Mouse (Mus musculus) ovary, adult 18-20 months (tissue): ENCODE data around the gene Rps18.
"Not testable (repeated sequence)": the region's sequence is repeated elsewhere in the genome, so short reads cannot be mapped to it uniquely, and the experiment has no call there.

Experiments
- DNase-seq: peaks from one replicate; pipeline ENCODE4 v3.0.0; 2022; ENCODE audit warnings: low spot score, mixed read lengths

Gene Rps18

GRCm38 (mm10) chr17:33955555-33956214 is at the start of gene Rps18, which contains the start of gene Vps52:
TSS of gene Rps18 (minus strand) at chr17:33956001.
TSS of gene Vps52 (plus strand) at chr17:33955812.
- peak; percentile 94 for DNase-seq

GRCm38 (mm10) chr17:34003426-34003825 is 47.6 kb upstream of the Rps18 start:
- no peak for DNase-seq

GRCm38 (mm10) chr17:34000796-34001195 is 45.0 kb upstream of the Rps18 start:
- not testable (repeated sequence) for DNase-seq

GRCm38 (mm10) chr17:34000150-34000537 is 44.3 kb upstream of the Rps18 start, which contains the start of gene H2-K1:
TSS of gene H2-K1 (minus strand) at chr17:34000347.
- DNase-seq, result peak; percentile 85

GRCm38 (mm10) chr17:33999341-34000149 is 43.7 kb upstream of the Rps18 start:
- no peak for DNase-seq

- DNase-seq, result not testable (repeated sequence)
Observed at GRCm38 (mm10) chr17:33998697-33999096, 42.9 kb upstream of the Rps18 start.

- DNase-seq, result not testable (repeated sequence)
Observed at GRCm38 (mm10) chr17:33997025-33997424, 41.2 kb upstream of the Rps18 start.

GRCm38 (mm10) chr17:33995651-33996050 is 39.9 kb upstream of the Rps18 start:
- DNase-seq, result no peak

- DNase-seq, result no peak
Observed at GRCm38 (mm10) chr17:33994959-33995358, 39.2 kb upstream of the Rps18 start.

- DNase-seq, result no peak
Observed at GRCm38 (mm10) chr17:33991788-33992664, 36.2 kb upstream of the Rps18 start.

- not testable (repeated sequence) for DNase-seq
Observed at GRCm38 (mm10) chr17:33982136-33982535, 26.3 kb upstream of the Rps18 start.

GRCm38 (mm10) chr17:33981192-33981909 is 25.6 kb upstream of the Rps18 start:
- DNase-seq, result peak; percentile 80

- DNase-seq, result no peak
Observed at GRCm38 (mm10) chr17:33980181-33981035, 24.6 kb upstream of the Rps18 start.

- DNase-seq, result no peak
Observed at GRCm38 (mm10) chr17:33979512-33980050, 23.8 kb upstream of the Rps18 start.

- no peak for DNase-seq
Observed at GRCm38 (mm10) chr17:33978631-33979031, 22.8 kb upstream of the Rps18 start.

GRCm38 (mm10) chr17:33977861-33978557 is 22.2 kb upstream of the Rps18 start:
- DNase-seq, result no peak

- no peak for DNase-seq
Observed at GRCm38 (mm10) chr17:33973572-33973971, 17.8 kb upstream of the Rps18 start.

GRCm38 (mm10) chr17:33972691-33973090 is 16.9 kb upstream of the Rps18 start:
- no peak for DNase-seq

- DNase-seq, result no peak
Observed at GRCm38 (mm10) chr17:33969394-33969793, 13.6 kb upstream of the Rps18 start.

- DNase-seq, result no peak
Observed at GRCm38 (mm10) chr17:33968927-33969326, 13.1 kb upstream of the Rps18 start.
